Mouse (Mus musculus) T-helper 2 cell (primary cell): ENCODE measurements around the gene Rad50.

Experiments used
- in situ Hi-C: fragments of 300-600 bp; cut with MboI, MseI; formaldehyde crosslinking; loops from one replicate; pipeline ENCODE4 v1.15.1; 2025; ENCODE audit warnings: high pct_unique_total_duplicates

Gene Rad50

GRCm38 (mm10) chr11:53635590-53636182 is 71.4 kb downstream of the Rad50 start:
- in situ Hi-C loops, result no loop called here

GRCm38 (mm10) chr11:53634556-53634955 is 72.6 kb downstream of the Rad50 start, which contains the start of gene Il13:
TSS of gene Il13 (minus strand) at chr11:53634702.
- in situ Hi-C loops, result no loop called here

GRCm38 (mm10) chr11:53633644-53634043 is 73.5 kb downstream of the Rad50 start:
- in situ Hi-C loops, result no loop called here

GRCm38 (mm10) chr11:53632122-53632733 is 74.9 kb downstream of the Rad50 start:
- in situ Hi-C loops, result no loop called here

- in situ Hi-C loops, result no loop called here
These were observed 79.3 kb downstream of the Rad50 start for GRCm38 (mm10) chr11:53627859-53628258.

- in situ Hi-C loops, result no loop called here
These were observed 80.2 kb downstream of the Rad50 start for GRCm38 (mm10) chr11:53626802-53627373.

- in situ Hi-C loops, result loop anchor here (5.0 kb wide), 1 partner anchor 37 kb away; no protein-coding TSS in a partner anchor
These were observed 83.0 kb downstream of the Rad50 start for GRCm38 (mm10) chr11:53624124-53624523.

GRCm38 (mm10) chr11:53623573-53623972 is 83.5 kb downstream of the Rad50 start:
- in situ Hi-C loops, result loop anchor here (5.0 kb wide), 1 partner anchor 36 kb away; no protein-coding TSS in a partner anchor

GRCm38 (mm10) chr11:53622440-53622806 is 84.7 kb downstream of the Rad50 start:
- in situ Hi-C loops, result loop anchor here (5.0 kb wide), 1 partner anchor 35 kb away; no protein-coding TSS in a partner anchor

GRCm38 (mm10) chr11:53621582-53622439 is 85.3 kb downstream of the Rad50 start:
- in situ Hi-C loops, result loop anchor here (5.0 kb wide), 1 partner anchor 35 kb away; no protein-coding TSS in a partner anchor

- in situ Hi-C loops, result loop anchor here (5.0 kb wide), 1 partner anchor 33 kb away; no protein-coding TSS in a partner anchor
These were observed 87.0 kb downstream of the Rad50 start for GRCm38 (mm10) chr11:53620094-53620493.

GRCm38 (mm10) chr11:53619428-53619827 is 87.7 kb downstream of the Rad50 start:
- in situ Hi-C loops, result no loop called here

GRCm38 (mm10) chr11:53618619-53619198 is 88.4 kb downstream of the Rad50 start, which contains the start of gene Il4:
TSS of gene Il4 (minus strand) at chr11:53618669.
- in situ Hi-C loops, result no loop called here

- in situ Hi-C loops, result no loop called here
These were observed 89.5 kb downstream of the Rad50 start for GRCm38 (mm10) chr11:53617562-53618109.

- in situ Hi-C loops, result no loop called here
These were observed 90.2 kb downstream of the Rad50 start for GRCm38 (mm10) chr11:53616748-53617558.

GRCm38 (mm10) chr11:53615575-53615974 is 91.5 kb downstream of the Rad50 start:
- in situ Hi-C loops, result no loop called here

- in situ Hi-C loops, result no loop called here
These were observed 91.9 kb downstream of the Rad50 start for GRCm38 (mm10) chr11:53615172-53615571.

GRCm38 (mm10) chr11:53609672-53610071 is 97.4 kb downstream of the Rad50 start:
- in situ Hi-C loops, result no loop called here

- in situ Hi-C loops, result no loop called here
These were observed 97.9 kb downstream of the Rad50 start for GRCm38 (mm10) chr11:53609231-53609630.

GRCm38 (mm10) chr11:53605609-53606008 is 101.5 kb downstream of the Rad50 start:
- in situ Hi-C loops, result no loop called here
